Mouse (Mus musculus): ENCODE data around the gene Tymp. TPM values are rescaled to one million over a fixed set of nuclear protein-coding genes. Genes with fewer than 3 reads are reported as not detected.

Tymp gene
- total RNA-seq, 2 experiments from 2014 or later = 0.77 to 2.1 TPM

DNA sequence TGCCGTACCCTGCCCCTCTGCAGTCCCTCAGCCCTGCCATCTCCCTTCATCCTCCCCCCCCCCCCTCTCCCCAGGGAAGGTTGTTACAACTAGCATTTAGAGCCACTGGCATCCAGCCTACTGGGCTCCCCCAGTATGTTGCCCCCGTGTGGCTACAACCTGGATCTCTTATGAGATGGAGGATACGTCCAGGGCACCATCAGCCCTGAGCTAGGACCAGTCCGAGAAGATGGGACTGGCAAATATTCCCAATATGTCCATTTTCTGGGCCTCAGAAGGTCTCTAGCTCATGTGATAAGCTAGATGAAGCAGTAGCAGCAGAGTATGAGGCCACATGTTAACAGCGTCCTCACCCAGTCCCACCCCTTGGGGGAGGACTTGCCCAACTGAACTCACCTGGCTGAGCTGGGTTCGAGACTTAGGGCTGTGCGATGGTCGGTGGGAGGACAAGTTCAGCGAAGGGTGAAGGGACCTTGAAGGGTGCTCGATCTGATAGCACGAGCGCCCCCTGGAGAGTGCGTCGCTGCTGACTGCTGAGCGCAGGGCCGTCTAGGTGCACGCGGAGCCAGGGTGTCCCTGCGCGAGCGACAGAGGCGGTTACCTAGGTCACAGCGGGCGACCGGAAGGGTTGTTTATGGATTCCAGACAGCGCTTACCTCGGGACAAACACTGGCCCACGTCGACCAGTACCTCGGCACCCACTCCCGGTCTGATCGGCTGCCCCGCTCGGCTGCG is 3.6 kb downstream of the Tymp start:
- peak; percentile 82 to 83 for DNase-seq (ENCODE audit: extremely low spot score in 1 of 2, low spot score in 2 of 2)
- peak overlapping the region; percentile 98 for H3K27ac ChIP-seq
- intact Hi-C loops (cut with DNase I) = loop anchor here (1.0 to 5.0 kb wide), 3 partner anchors 16 to 94 kb away; partner anchors contain the start of gene Sbf1
- H3K4me3 ChIP-seq = peak overlapping the region; percentile 83
- peak; percentile 63 for TF ChIP-seq CTCF (IDR thresholded peaks at IDR 0.05)

DNA sequence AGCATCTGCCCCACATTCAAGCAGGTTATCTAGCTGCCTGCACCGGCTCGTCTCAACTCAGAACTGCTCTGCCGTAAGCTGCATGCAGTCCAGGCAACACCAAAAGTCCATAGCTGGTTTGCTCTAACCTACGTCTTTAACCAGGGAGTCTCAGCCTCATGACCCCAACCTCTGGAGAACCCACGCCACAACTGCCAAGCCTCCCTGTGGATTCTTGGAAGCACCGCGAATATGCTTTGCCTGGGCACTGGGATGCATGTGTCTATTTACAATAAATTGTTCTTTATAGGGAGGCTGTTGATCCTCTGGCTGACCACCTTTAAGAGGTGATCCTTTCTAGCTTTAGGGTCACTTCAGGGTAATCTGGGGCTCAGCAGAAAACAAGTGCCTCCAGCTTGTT is 4.3 kb downstream of the Tymp start:
- TF ChIP-seq CTCF (IDR thresholded peaks at IDR 0.05) = no peak
- DNase-seq (ENCODE audit: extremely low spot score in 1 of 2, low spot score in 2 of 2) = no peak
- Histone ChIP-seq H3K27ac (peak overlapping the region; percentile 98), H3K4me3 (peak overlapping the region; percentile 83)
- intact Hi-C loops (cut with DNase I) = loop anchor here (2.0 to 5.0 kb wide), 2 partner anchors 16 to 95 kb away; no protein-coding TSS in a partner anchor

DNA sequence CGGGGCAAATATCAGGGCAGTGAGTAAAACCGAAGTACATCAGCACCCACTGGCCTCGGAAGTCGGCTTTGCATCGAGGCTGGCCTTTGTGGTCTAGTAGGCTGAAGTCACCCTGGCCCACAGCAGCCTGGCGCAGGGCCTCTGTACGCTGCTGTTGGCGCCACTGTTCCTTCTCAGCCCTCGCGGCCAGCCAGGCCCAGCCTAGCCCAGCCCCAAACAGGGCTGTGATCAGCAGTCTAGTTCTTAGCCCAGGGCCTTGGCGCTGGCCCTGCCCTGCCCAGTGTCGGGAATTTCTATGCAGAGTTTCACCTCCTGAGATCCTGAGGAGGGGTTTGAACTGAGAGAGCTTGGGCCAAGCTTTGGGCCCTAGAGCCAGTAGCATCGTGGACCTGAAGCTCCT is 4.8 kb downstream of the Tymp start:
- H3K4me3 ChIP-seq = no peak overlapping the region
- DNase-seq (ENCODE audit: extremely low spot score in 1 of 2, low spot score in 2 of 2) = no peak
- TF ChIP-seq CTCF (IDR thresholded peaks at IDR 0.05) = no peak
- no peak overlapping the region for H3K27ac ChIP-seq
- intact Hi-C loops (cut with DNase I) = loop anchor here (2.0 to 5.0 kb wide), 2 partner anchors 15 to 95 kb away; no protein-coding TSS in a partner anchor

DNA sequence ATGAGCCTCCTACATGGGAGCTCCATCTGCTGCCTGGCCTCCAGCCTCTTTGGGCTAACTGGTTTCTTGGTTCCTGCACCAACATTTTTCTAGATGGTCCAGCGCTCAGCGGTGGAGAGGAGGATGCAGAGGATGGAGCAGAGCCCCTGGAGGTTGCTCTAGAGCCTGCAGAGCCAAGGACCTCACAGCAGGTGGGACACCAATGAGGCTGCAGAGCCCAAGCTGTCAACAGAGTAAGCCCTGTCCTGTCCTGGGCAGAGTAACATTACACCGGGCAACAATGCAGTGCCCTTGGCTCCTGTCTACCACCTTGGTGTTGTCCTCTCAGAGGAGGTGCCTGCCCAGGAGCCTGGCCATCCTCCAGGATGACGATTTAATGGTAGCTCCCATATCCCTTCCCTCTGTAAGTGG is 11.7 kb downstream of the Tymp start:
- H3K27ac ChIP-seq = no peak overlapping the region
- intact Hi-C loops (cut with DNase I) = no loop called here
- no peak for DNase-seq (ENCODE audit: extremely low spot score in 1 of 2, low spot score in 2 of 2)
- no peak for TF ChIP-seq CTCF (IDR thresholded peaks at IDR 0.05)
- H3K4me3 ChIP-seq = no peak overlapping the region

DNA sequence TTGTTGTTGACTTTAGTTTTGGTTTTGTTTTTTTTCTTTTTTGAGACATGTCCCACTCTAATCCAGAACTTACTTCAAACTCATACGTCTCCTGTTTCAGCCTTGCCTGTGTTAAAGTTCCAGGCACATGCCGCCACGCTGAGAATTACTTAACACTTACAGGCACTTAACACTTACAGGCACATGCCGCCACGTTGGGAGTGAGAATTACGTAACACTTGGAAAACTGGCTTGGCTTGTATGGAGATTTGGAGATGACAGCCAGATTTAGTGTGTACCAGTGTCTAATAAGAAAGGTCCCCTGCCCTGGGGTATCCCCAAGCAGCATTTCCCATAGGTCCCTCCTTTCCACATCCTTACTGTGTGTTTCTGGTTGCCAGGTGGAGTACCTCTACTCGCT is 13.8 kb downstream of the Tymp start:
- no peak for TF ChIP-seq CTCF (IDR thresholded peaks at IDR 0.05)
- H3K4me3 ChIP-seq = no peak overlapping the region
- intact Hi-C loops (cut with DNase I) = no loop called here
- DNase-seq (ENCODE audit: extremely low spot score in 1 of 2, low spot score in 2 of 2) = no peak
- no peak overlapping the region for H3K27ac ChIP-seq

DNA sequence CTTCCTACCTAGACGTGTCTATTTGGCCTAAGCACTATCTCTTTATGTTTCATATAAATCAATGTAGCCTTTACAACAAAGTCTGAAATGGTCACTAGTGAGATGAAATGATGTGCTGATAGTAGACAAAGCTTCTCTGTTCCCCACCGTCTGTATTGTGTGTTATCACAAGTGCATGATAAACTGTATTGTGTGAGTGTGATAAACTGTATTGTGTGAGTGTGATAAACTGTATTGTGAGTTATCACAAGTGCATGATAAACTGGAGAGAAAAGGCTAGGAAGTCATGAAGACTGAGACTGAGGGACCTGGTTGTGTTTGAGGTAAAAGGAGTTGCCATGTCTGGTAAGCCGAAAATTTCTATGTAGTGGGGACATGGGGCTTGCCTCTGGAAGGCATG is 18.1 kb downstream of the Tymp start:
- no peak for TF ChIP-seq CTCF (IDR thresholded peaks at IDR 0.05)
- H3K4me3 ChIP-seq = no peak overlapping the region
- intact Hi-C loops (cut with DNase I) = no loop called here
- DNase-seq (ENCODE audit: extremely low spot score in 1 of 2, low spot score in 2 of 2) = no peak
- H3K27ac ChIP-seq = no peak overlapping the region

DNA sequence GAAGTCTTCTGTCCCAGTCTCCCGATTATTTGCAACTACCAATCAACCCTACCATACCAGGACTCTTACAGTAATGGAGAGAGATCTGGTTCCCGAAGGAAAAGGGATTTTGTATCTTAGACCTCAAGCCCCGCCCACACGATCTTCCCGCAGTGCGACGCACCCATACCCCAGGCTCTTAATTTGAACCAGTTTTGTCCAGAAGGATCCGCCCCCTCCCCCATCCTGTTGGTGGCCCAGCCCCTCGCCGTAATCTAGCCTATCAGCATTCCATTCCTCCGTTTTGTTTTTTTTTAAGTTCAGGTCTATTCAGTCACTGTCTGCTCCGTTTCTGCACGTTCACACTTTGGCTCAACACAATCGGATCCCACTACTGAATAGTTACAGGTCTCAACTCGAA is 20.5 kb downstream of the Tymp start:
- DNase-seq (ENCODE audit: extremely low spot score in 1 of 2, low spot score in 2 of 2) = peak in 1 of 2 experiments; percentile 40
- intact Hi-C loops (cut with DNase I) = loop anchor here (2.0 kb wide), 1 partner anchor 16 kb away; the partner anchor contains the start of gene Sco2
- TF ChIP-seq CTCF (IDR thresholded peaks at IDR 0.05) = no peak
- Histone ChIP-seq H3K27ac (peak overlapping the region; percentile 82), H3K4me3 (peak overlapping the region; percentile 87)

DNA sequence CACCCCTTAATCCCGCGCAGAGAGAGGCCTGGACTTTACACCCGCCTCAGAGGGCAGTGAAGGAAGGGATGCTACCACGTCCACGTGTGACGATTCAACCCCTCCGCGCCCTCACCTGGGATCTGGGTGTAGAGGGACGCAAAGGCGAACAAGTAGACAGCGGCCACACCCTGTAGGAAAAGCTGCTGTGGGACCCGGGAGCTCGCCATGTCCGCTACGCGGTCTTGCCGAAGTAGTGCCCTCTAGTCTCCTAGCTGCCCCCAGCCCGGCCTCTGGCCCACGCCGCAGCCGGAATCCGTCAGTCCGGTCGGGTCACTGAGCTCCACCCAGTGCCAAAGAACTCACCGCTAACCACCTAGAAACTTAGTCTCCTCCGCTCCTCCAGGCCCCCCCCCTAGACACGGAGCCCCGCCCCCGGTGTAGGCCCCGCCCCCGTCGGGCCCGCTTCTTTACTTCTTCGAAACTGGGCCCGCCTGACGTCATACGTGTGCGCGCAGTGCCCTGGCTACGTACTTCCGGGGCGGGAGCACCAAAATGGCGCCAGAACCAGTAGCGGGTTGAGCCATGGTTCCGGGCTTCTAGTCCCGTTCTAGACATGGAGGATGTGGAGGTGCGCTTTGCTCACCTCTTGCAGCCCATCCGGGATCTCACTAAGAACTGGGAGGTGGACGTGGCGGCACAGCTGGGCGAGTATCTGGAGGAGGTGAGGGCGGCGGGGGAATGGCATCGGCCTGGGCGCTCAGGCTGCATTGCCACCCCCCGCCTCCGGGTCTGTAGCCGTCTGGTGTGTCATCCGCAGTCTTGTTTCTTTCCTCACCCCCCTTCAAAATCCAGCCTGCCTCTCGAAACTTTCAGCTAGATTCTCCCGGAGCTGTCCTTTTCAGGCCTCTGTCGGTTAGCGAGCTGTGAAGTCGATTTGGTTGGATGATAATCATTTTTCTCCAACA is 21.3 kb downstream of the Tymp start, which contains the start of the genes Lmf2 and Ncaph2:
Gene Lmf2, minus strand, starts transcription at position 419 of the 947 bp plus-strand sequence.
Gene Ncaph2, plus strand, starts transcription at position 479 of the 947 bp plus-strand sequence.
- Histone ChIP-seq H3K27ac (peak within 1 kb of the TSS; percentile 82), H3K4me3 (peak within 1 kb of the TSS; percentile 87)
- TF ChIP-seq CTCF (IDR thresholded peaks at IDR 0.05) = no peak; the same call in 1 of the 2 replicates
- peak; percentile 92 to 96 for DNase-seq (ENCODE audit: extremely low spot score in 1 of 2, low spot score in 2 of 2)
- intact Hi-C loops (cut with DNase I) = loop anchor here (2.0 kb wide), 2 partner anchors 17 to 41 kb away; partner anchors contain the start of genes Sbf1 and Sco2

DNA sequence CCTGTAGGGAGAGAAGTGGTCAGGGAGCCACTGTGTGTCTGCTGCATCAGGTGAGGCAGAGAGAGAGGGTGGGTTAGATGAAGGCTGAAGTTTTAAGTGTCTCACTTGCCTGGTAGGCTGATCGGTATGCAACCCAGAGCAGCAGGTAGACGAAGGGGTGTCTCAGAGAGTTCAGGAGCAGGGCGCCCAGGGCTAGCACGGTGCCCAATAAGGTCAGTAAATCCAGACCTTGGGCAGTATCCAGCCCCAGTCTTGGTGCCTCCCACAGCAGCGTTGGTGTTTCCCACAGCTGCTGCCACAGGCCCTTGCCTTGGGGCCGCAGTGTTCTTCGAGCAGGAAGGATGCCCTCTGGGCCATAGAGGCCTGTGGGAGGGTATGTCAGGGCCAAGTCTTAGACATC is 22.4 kb downstream of the Tymp start:
- H3K27ac ChIP-seq = no peak overlapping the region
- no peak for TF ChIP-seq CTCF (IDR thresholded peaks at IDR 0.05)
- peak overlapping the region; percentile 87 for H3K4me3 ChIP-seq
- DNase-seq (ENCODE audit: extremely low spot score in 1 of 2, low spot score in 2 of 2) = no peak
- intact Hi-C loops (cut with DNase I) = loop anchor here (2.0 kb wide), 1 partner anchor 40 kb away; the partner anchor contains the start of gene Sbf1

DNA sequence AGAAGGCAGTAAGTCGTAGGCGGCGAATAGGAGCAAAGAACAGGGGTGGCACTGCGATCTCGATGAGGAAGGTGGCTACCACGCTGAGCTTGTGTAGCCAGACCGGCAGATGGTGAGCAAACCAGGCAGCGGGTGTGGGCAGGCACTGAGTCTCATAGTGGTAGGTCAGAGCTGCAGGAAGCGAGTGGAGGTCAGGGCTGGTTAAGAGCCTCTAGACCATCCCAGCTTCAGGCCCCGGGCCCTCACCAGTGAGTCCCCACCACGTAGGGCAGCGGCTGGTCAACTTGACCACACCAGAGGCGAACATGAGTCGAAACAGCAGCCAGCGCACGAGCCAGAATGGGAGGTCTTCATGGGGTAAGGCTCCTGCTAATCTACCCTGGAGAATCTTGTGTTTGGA is 23.0 kb downstream of the Tymp start:
- no peak overlapping the region for H3K27ac ChIP-seq
- TF ChIP-seq CTCF (IDR thresholded peaks at IDR 0.05) = no peak
- intact Hi-C loops (cut with DNase I) = loop anchor here (2.0 kb wide), 1 partner anchor 39 kb away; the partner anchor contains the start of gene Sbf1
- DNase-seq (ENCODE audit: extremely low spot score in 1 of 2, low spot score in 2 of 2) = no peak
- no peak overlapping the region for H3K4me3 ChIP-seq

DNA sequence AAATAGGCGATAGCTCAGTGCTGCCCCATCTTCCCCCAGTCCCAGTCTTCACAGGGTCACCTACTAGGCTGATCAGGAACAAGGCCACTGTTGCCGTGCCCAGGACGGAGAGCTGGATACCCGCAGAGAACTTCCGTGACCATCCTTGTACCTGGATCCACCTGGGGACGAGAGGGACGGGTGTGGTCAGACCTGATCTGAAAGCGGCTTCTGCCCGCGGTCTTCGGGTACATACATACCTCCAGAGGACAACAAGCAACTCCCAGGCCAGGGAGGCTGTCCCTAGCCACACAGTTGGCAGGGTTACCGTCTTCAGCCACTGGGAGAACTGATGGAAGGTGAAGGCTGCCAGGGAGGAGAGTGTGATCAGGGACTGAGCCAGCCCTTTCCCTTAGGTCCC is 24.0 kb downstream of the Tymp start:
- H3K4me3 ChIP-seq = no peak overlapping the region

More for the DNA sequence above, 24.0 kb downstream of the Tymp start:
- no peak for DNase-seq (ENCODE audit: extremely low spot score in 1 of 2, low spot score in 2 of 2)
- TF ChIP-seq CTCF (IDR thresholded peaks at IDR 0.05) = no peak
- intact Hi-C loops (cut with DNase I) = no loop called here
- no peak overlapping the region for H3K27ac ChIP-seq
